Mouse (Mus musculus) mesoderm, embryonic 11.5 days (tissue): Measurements from ENCODE around the gene Hps3.
A peak's percentile ranks its signal among the peaks of the same experiment; 100 is the strongest.

Source experiments
- DNase-seq: peaks from one replicate; pipeline ENCODE4 v3.0.0-alpha.2; 2012; ENCODE audit warnings: low read depth, low spot score

The Hps3 gene

GRCm38 (mm10) chr3:20007275-20007674, 27.8 kb downstream of the Hps3 start:
- DNase-seq: no peak

GRCm38 (mm10) chr3:20005611-20006010, 29.5 kb downstream of the Hps3 start:
- no peak for DNase-seq

DNA sequence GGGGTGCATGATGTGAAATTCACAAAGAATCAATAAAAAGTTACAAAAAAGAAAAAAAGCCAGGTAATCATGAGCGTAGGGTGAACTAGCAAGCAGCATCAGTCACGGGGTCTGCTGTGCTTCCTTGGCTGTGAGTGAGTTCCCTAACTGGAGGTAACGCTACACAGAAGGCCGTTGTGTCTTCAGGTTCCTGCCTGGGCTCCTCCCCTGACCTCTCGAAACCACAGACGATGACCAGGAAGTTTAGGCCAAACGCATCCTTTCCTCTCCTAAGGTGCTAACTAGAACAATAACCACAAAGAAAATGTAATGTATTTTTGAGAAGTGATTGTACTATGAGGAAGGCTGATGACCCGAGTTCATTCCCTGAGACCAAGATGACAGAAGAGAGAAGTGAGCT, 30.7 kb downstream of the Hps3 start:
- DNase-seq: no peak

- DNase-seq: no peak
These were observed 32.3 kb downstream of the Hps3 start for GRCm38 (mm10) chr3:20002786-20003185.

- no peak for DNase-seq
These were observed 34.3 kb downstream of the Hps3 start for GRCm38 (mm10) chr3:20000806-20001205.

DNA sequence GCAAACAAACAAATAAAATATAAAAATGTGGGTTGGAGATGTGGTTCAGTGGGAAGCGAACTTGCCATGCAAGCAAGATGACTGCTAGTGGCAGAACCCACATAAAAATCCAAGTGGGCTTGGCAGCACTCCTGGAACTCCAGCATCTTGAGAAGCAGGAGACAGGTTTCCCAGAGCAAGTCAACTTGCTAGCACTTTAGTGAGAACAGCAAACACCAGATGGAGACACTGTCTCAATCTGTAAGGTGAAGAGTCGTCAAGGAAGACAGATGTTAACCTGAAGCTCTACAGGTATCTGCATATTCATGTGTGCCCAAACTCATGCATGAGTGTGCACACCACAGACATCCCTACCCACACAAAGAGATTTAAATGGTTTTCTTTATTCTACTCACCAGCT, 35.6 kb downstream of the Hps3 start:
- no peak for DNase-seq

- no peak for DNase-seq
These were observed 42.7 kb downstream of the Hps3 start for GRCm38 (mm10) chr3:19992388-19992787.

GRCm38 (mm10) chr3:19990031-19990430, 45.1 kb downstream of the Hps3 start:
- DNase-seq: no peak

GRCm38 (mm10) chr3:19986123-19986522, 49.0 kb downstream of the Hps3 start:
- no peak for DNase-seq

DNA sequence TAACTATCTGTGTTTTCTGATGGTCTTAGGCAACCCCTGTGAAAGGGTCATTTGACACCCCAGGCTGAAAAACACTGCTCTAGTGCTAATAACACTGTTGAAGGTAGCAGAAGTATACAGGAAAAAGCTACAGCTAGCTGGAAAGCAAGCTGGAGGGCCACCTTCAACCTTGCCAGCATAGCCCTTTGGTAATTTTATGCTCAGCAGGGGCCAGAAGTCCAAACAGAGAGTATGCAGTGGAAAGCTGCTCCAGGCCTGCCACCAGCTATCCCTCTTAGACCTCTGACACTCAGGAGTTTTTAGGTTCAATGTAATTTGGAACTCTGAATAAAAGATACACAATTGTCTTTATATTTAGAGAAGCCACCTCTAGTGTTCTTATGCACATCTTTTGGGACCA, 52.3 kb downstream of the Hps3 start:
- no peak for DNase-seq

GRCm38 (mm10) chr3:19981156-19981555, 54.0 kb downstream of the Hps3 start:
- no peak for DNase-seq

DNA sequence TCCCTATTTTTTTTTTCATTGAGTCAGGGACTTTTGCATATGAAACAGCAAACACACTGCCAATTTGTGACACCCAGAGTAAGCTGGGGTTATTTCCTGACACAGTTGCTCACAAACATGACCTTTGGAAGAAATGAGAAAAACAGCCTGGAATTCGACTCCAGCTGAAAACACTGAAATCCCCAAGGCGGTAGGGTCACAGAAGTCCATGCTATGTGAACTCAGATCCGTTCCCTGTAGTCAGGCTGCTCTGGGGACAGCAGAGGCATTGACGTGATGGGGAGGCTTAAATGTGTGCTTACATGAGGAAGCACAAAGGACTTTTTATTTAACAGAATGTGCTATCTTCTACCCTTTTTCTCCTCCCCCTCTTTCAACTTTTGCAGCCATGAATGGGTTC, 56.6 kb downstream of the Hps3 start:
- peak; percentile 50 for DNase-seq

DNA sequence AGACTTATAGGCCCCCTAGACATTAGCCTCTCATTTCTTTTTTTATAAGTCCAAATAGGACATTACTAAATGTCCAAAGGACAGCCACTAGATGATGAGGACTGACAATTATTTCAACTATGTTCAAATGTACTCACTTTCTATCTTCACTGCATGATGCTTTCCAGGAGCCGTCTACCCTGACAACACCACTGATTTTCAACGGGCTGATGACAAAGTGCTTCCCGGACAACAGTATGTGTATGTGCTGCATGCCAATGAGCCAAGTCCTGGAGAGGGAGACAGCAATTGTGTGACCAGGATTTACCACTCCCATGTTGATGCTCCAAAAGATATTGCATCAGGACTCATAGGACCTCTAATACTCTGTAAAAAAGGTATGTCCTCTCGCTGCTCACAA, 69.0 kb downstream of the Hps3 start:
- DNase-seq: no peak

GRCm38 (mm10) chr3:19965239-19965638, 69.9 kb downstream of the Hps3 start:
- DNase-seq: no peak

DNA sequence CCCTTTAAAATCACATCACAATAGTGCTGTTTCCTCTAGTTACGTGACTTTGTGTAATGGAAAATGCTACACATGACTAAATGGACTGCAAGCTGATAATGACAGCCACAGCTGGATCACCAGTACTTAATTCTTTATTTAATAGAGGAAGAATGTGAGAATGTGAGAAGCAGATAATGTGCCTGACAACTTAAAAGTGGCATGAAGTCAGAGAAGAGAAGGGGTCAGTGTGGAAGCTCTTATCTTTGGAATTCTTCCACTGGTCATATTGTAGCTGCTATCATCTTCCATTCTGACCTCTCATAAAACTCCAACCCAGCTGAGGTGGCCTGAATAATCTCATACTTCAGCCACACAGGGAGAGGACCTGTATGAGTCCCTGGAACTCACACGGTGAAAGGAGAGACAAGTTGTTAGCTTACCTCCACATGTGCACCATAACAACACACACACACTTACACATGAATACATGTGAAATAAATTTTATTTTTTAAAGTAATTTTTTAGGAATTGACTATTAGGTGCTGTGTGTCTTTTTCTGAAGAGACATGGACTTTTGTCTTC, 70.4 kb downstream of the Hps3 start:
- DNase-seq: no peak

DNA sequence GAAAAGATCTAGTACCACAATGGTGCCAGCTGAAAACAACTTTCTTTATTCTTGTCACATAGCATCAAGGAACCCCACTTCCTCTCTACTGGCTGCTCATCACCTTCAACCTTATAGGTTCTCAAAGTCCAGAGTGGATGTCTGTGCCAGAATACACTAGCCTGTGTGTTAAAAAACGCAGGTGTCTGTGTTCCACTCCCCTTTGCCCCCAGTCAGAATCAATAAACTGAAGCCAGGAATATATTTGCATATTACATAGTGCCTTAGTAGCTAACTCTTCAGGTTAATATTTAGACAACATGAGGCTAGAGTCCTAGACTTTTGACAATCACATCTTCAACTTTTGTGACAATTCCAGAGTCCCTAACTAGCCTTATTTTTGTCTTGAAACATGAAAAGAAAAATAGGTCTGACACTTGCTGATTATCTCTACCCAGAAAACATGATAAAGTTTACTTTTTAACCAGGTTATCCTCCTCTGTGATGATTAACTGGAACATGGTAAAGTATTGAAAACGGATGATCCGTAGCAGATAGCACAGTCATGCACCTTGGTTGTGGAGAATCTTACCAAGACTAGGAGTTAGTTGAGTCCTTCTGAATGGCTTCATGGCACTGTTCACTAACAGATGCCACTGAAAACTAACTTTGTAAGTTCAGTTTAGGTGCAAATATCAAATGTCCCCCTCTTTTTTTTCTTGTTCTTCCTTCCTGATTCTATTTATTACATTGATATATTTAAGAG, 72.2 kb downstream of the Hps3 start:
- DNase-seq: no peak

DNA sequence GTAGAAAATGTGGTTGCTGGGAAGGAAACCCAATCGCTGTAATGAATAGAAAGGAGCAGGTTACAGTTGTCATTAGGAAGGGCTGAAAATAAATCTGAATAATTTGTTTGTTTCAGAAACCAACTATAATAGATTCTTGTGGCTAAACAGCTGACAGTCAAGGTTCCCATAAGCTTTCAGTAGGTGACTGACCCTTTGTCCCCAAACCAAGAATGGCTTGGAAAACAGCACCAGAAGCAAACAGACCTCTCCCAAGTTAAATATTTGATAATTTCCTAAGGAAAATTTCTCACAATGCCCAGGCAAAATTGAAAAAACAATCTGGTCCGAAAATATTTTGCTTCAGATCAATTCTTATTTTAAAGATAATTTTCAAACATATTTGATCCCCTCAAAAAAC, 73.8 kb downstream of the Hps3 start:
- DNase-seq: no peak

DNA sequence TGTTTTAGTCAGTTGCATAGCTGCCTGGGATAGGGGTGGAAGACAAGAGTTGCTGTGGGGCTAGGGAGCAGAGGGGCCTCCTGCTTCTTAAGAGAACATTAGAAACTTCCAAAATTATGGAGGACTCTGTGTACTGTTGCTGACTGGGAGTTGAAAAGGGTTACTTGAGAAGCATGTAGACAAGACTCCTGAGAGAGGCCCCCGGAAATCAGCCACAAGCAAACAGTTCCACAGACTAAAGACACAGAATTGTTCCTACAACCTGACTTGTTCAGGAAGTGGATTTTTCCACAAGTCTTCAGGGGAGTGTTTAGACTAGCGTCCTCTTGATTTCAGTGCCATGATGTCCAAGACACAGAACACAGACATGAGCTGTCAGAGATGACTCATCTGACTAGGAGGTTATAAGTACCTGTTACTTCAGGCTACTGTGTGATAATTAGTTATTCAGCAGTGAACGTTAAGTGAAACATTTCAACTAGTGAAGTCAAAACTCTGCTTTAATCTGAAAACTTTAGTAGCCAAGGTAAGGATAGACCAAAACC, 74.5 kb downstream of the Hps3 start:
- no peak for DNase-seq

DNA sequence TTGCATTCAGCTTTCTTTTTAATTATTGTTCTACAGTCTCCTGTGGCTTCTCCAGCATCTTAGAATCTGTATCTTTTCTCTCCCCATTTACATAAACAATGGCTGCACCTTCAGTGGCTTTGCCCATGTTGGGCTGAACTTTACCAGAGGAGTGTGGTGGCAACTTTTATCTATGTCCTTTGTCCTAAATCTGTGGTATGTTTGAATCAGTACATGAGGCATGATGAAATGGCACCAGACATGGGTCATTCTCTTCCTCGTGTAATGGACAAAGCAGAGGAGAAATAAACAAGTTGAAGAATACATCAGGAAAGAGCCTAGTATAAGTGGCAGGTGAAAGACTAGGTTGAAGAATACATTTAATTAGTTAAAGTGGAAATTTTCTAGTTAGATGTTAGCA, 76.1 kb downstream of the Hps3 start:
- DNase-seq: no peak

GRCm38 (mm10) chr3:19958031-19958430, 77.1 kb downstream of the Hps3 start:
- no peak for DNase-seq

GRCm38 (mm10) chr3:19956885-19957284, 78.2 kb downstream of the Hps3 start, which contains the start of gene Cp:
TSS of gene Cp (plus strand) at chr3:19957054.
- DNase-seq: peak; percentile 70

DNA sequence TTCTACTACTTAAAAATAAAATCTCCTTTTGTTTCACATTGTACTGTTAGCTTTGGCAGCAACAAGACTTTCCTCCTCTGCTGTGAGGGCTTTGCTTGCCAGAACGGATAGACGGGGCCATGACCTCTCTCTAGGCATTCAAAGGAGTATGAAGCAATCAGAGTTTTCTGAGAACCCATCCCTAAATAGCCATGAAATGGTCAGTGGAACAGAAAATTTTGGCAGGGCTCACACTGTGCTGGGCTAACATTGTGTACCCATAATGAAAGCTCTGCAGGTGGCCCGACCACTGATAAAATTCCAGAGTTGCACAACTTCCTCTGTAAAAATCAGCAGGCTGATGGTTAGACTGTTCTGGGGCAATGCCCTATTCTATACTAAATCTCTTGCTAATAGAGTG, 81.2 kb downstream of the Hps3 start:
- DNase-seq: peak; percentile 30

GRCm38 (mm10) chr3:19953425-19953824, 81.7 kb downstream of the Hps3 start:
- no peak for DNase-seq
